Mouse (Mus musculus): ENCODE measurements around the gene Cnnm3.

- TF ChIP-seq CTCF (conservative IDR thresholded peaks at IDR 0.05; ENCODE audit: low read length) (no peak), NANOG (IDR thresholded peaks at IDR 0.05; ENCODE audit: borderline replicate concordance, low read length) (no peak), POU5F1 (IDR thresholded peaks at IDR 0.05; ENCODE audit: borderline replicate concordance, low read length) (no peak)
Observed at GRCm38 (mm10) chr1:36547981-36548598, 36.4 kb downstream of the Cnnm3 start.
